In genomic region chr6:94466508-94467205, GRCm38 (mm10) we compare ENCODE assay signal across 8 mouse cellular contexts. TPM values are rescaled to one million over a fixed set of nuclear protein-coding genes. Genes with fewer than 3 reads are reported as not detected.
A peak's percentile ranks its signal among the peaks of the same experiment; 100 is the strongest.
DNase-seq lines count a peak whose midpoint lies in the region; ATAC-seq and TF ChIP-seq lines count a peak whose summit lies in the region.

No protein-coding gene starts in this region.

- no peaks in the 10 kb centered on the region for H3K9me3 ChIP-seq in heart, embryonic 10.5 days
- no peaks in the 10 kb centered on the region for H3K9me3 ChIP-seq in heart, embryonic 14.5 days (ENCODE audit: control insufficient read depth, low read length)
- H3K9me3 ChIP-seq in midbrain, embryonic 11.5 days (ENCODE audit: control insufficient read depth, low read length) = no peaks in the 10 kb centered on the region

- TF ChIP-seq CTCF in small intestine, adult 2 months (IDR thresholded peaks at IDR 0.05; ENCODE audit: extremely low read depth, insufficient read length, insufficient replicate concordance, low read depth, low read length) = peak; percentile 45; the same call in 1 of the 2 replicates

- ATAC-seq in heart, embryonic 14.5 days (ENCODE audit: insufficient number of reproducible peaks, insufficient read depth, low FRiP score, low read depth) = no peak
- ATAC-seq in granulocyte monocyte progenitor cell, adult 5-6 weeks (replicated peaks; ENCODE audit: poor library complexity, severe bottlenecking) = no peak
- ATAC-seq in midbrain, embryonic 11.5 days (ENCODE audit: low FRiP score) = no peak

- H3K4me1 ChIP-seq in heart, embryonic 10.5 days = peaks cover 21% of the 10 kb centered on the region
- H3K4me1 ChIP-seq in heart, embryonic 14.5 days (ENCODE audit: control insufficient read depth in 2 of 2, insufficient read depth in 2 of 2, low read length in 2 of 2) = peaks cover 2 to 12% of the 10 kb centered on the region in 2 experiments; a peak in 2 of 4 replicates
- H3K4me1 ChIP-seq in small intestine, adult 2 months (ENCODE audit: control insufficient read depth, insufficient read depth, insufficient read length, low read length) = no peaks in the 10 kb centered on the region
- H3K4me1 ChIP-seq in midbrain, embryonic 11.5 days (ENCODE audit: control insufficient read depth, insufficient read depth, low read length) = peaks cover 8% of the 10 kb centered on the region

- no peak overlapping the region for H3K4me2 ChIP-seq in heart, embryonic 14.5 days (ENCODE audit: low read length)
- H3K4me2 ChIP-seq in midbrain, embryonic 11.5 days = no peak overlapping the region

- H3K9ac ChIP-seq in heart, embryonic 14.5 days (ENCODE audit: low read length) = no peak overlapping the region
- H3K9ac ChIP-seq in midbrain, embryonic 11.5 days (ENCODE audit: low read length) = no peak overlapping the region

- H3K27ac ChIP-seq in heart, embryonic 10.5 days = peak overlapping the region; percentile 29; the same call in 1 of the 2 replicates
- H3K27ac ChIP-seq in heart, embryonic 14.5 days (replicated peaks in 1 of 2; ENCODE audit: control insufficient read depth in 1 of 2, insufficient read depth in 1 of 2, low read depth in 2 of 2, low read length in 2 of 2) = peak overlapping the region; percentile 25 to 55; a peak in 3 of 4 replicates
- H3K27ac ChIP-seq in small intestine, adult 2 months (ENCODE audit: insufficient read depth, low read depth, low read length) = no peak overlapping the region
- no peak overlapping the region for H3K27ac ChIP-seq in midbrain, embryonic 11.5 days (ENCODE audit: low read depth, low read length)

- H3K27me3 ChIP-seq in heart, embryonic 10.5 days (ENCODE audit: insufficient read depth, poor library complexity, severe bottlenecking) = no peaks in the 10 kb centered on the region
- no peaks in the 10 kb centered on the region for H3K27me3 ChIP-seq in heart, embryonic 14.5 days (ENCODE audit: control insufficient read depth, insufficient read depth, low read length)
- no peaks in the 10 kb centered on the region for H3K27me3 ChIP-seq in small intestine, adult 2 months (ENCODE audit: control insufficient read depth, insufficient read depth, low read length)
- no peaks in the 10 kb centered on the region for H3K27me3 ChIP-seq in midbrain, embryonic 11.5 days (ENCODE audit: control insufficient read depth, insufficient read depth, low read length)

- H3K36me3 ChIP-seq in heart, embryonic 10.5 days = no peaks in the 10 kb centered on the region
- H3K36me3 ChIP-seq in heart, embryonic 14.5 days (ENCODE audit: control insufficient read depth, insufficient read depth, low read length) = no peaks in the 10 kb centered on the region
- H3K36me3 ChIP-seq in small intestine, adult 2 months (ENCODE audit: control insufficient read depth, insufficient read depth, low read length) = no peaks in the 10 kb centered on the region
- H3K36me3 ChIP-seq in midbrain, embryonic 11.5 days (ENCODE audit: control insufficient read depth, insufficient read depth, low read length) = no peaks in the 10 kb centered on the region

- H3K4me3 ChIP-seq in heart, embryonic 10.5 days = no peak overlapping the region
- no peak overlapping the region for H3K4me3 ChIP-seq in heart, embryonic 14.5 days (ENCODE audit: control insufficient read depth in 1 of 2, insufficient read depth in 1 of 2, low read depth in 1 of 2, low read length in 2 of 2)
- no peak overlapping the region for H3K4me3 ChIP-seq in small intestine, adult 2 months (ENCODE audit: low read depth, low read length)
- no peak overlapping the region for H3K4me3 ChIP-seq in midbrain, embryonic 11.5 days (ENCODE audit: low read depth, low read length)

- 31% methylated on average over 5 of the region's 5 CpGs for WGBS in heart, embryonic 10.5 days
- 15% methylated on average over 5 of the region's 5 CpGs for WGBS in heart, embryonic 14.5 days
- WGBS in small intestine, adult 2 months = 16% methylated on average over 5 of the region's 5 CpGs
- 61% methylated on average over 5 of the region's 5 CpGs for WGBS in midbrain, embryonic 11.5 days

- no peak for TF ChIP-seq POLR2A in small intestine, adult 2 months (IDR thresholded peaks at IDR 0.05; ENCODE audit: low read depth, low read length)

- DNase-seq in heart, embryonic 10.5 days (ENCODE audit: low spot score) = peak; percentile 78
- no peak for DNase-seq in heart, adult 8-10 months (ENCODE audit: low spot score)
- DNase-seq in urinary bladder, postnatal 14 days (ENCODE audit: low spot score) = peak; percentile 23
- no peak for DNase-seq in urinary bladder, adult 18-20 months (ENCODE audit: low spot score in 2 of 2)
- no peak for DNase-seq in midbrain, embryonic 11.5 days (ENCODE audit: low spot score, missing footprints)

RNA-seq across cellular contexts. Expression of gene Slc25a26, which starts 33.5 kb away (rescaled TPM):
- polyA plus RNA-seq in heart, embryonic 10.5 days (2016; fragmentation: Nextera tagmentation; extraction: Ambion mirVana) = 11.3 and 12.8 TPM in 2 replicates
- total RNA-seq in heart, adult 8-10 months (2022) = 10 to 100 TPM; 19.1 to 24.9 (median 23.6) TPM
- polyA plus RNA-seq in heart, embryonic 14.5 days (2014; fragmentation: Nextera tagmentation; extraction: Ambion mirVana) = 11.0 and 13.7 TPM in 2 replicates
- polyA plus RNA-seq in small intestine, adult 2 months (2012; rRNA removed) = 2.3 and 5.0 TPM in 2 replicates
- 9.4 and 10.9 TPM in 2 replicates for total RNA-seq in granulocyte monocyte progenitor cell, adult 5-6 weeks (2014; fragmentation: Nextera tagmentation)
- 5.6 and 7.3 TPM in 2 replicates for total RNA-seq in granulocyte monocyte progenitor cell, adult 5-6 weeks (2017)
- polyA plus RNA-seq in midbrain, embryonic 11.5 days (2014; fragmentation: Nextera tagmentation; extraction: Ambion mirVana) = 7.1 and 9.8 TPM in 2 replicates

Comparison
In these comparisons a context has a peak if more than half of its experiments do, and no peak if none do; other contexts are left out.
1. DNase-seq: peak in heart, embryonic 10.5 days (single experiment) and urinary bladder, postnatal 14 days (single experiment); none in heart, adult 8-10 months (single experiment), urinary bladder, adult 18-20 months (0 of 2) and midbrain, embryonic 11.5 days (single experiment).
2. H3K27ac ChIP-seq: peak in heart, embryonic 10.5 days (single experiment) and heart, embryonic 14.5 days (2 of 2); none in small intestine, adult 2 months (single experiment) and midbrain, embryonic 11.5 days (single experiment).